Mouse (Mus musculus): ENCODE data around the gene Gal3st2. TPM values are rescaled to one million over a fixed set of nuclear protein-coding genes. Genes with fewer than 3 reads are reported as not detected.
"Not testable (repeated sequence)": the region's sequence is repeated elsewhere in the genome, so short reads cannot be mapped to it uniquely, and the experiment has no call there.

Gene Gal3st2
- total RNA-seq (2014; rRNA removed; ENCODE audit: low replicate concordance), result not detected in 2 replicates
- polyA plus RNA-seq (2015; fragmentation: Nextera tagmentation; extraction: Ambion mirVana), result 0.07 TPM in 1 of 2 replicates, not detected in the other

GRCm38 (mm10) chr1:93861048-93861447 lies at the start of gene Gal3st2:
Gene Gal3st2, plus strand, starts transcription at chr1:93861306.
- not testable (repeated sequence) for H3K27ac ChIP-seq (ENCODE audit: low read depth); DNase-seq (ENCODE audit: low spot score); H3K4me3 ChIP-seq (ENCODE audit: low read depth, low read length); H3K4me2 ChIP-seq (ENCODE audit: low read depth, low read length); H3K4me1 ChIP-seq (ENCODE audit: control insufficient read depth, insufficient read depth); H3K36me3 ChIP-seq (replicated peaks; ENCODE audit: control insufficient read depth, insufficient read depth, low read length); H3K27me3 ChIP-seq (ENCODE audit: control insufficient read depth, insufficient read depth, low read length); H3K9ac ChIP-seq (replicated peaks; ENCODE audit: low read depth, low read length); H3K9me3 ChIP-seq (replicated peaks; ENCODE audit: control insufficient read depth, low read length); ATAC-seq (ENCODE audit: insufficient read depth, low read depth)
- WGBS, result 50% methylated on average over 2 of the region's 2 CpGs

- TF ChIP-seq EP300 (IDR thresholded peaks at IDR 0.05; ENCODE audit: low read depth) (no peak), CTCF (IDR thresholded peaks at IDR 0.05; ENCODE audit: low read depth) (no peak)
- H3K4me2 ChIP-seq (ENCODE audit: low read depth, low read length), result no peak overlapping the region
- 73% methylated on average over 8 of the region's 8 CpGs for WGBS
- H3K4me3 ChIP-seq (ENCODE audit: low read depth, low read length), result no peak overlapping the region
- no peak for ATAC-seq (ENCODE audit: insufficient read depth, low read depth)
- H3K27me3 ChIP-seq (ENCODE audit: control insufficient read depth, insufficient read depth, low read length), result no peaks in the 10 kb centered on the region
- no peaks in the 10 kb centered on the region for H3K4me1 ChIP-seq (ENCODE audit: control insufficient read depth, insufficient read depth)
- no peak overlapping the region for H3K9ac ChIP-seq (replicated peaks; ENCODE audit: low read depth, low read length)
- H3K27ac ChIP-seq (ENCODE audit: low read depth), result no peak overlapping the region
- no peak for DNase-seq (ENCODE audit: low spot score)
- H3K9me3 ChIP-seq (replicated peaks; ENCODE audit: control insufficient read depth, low read length), result no peaks in the 10 kb centered on the region
- peaks cover 85% of the 10 kb centered on the region for H3K36me3 ChIP-seq (replicated peaks; ENCODE audit: control insufficient read depth, insufficient read depth, low read length)
Measured at GRCm38 (mm10) chr1:93811495-93812039, 49.5 kb upstream of the Gal3st2 start.

GRCm38 (mm10) chr1:93817823-93818532 lies 43.1 kb upstream of the Gal3st2 start:
- peaks cover 84% of the 10 kb centered on the region for H3K36me3 ChIP-seq (replicated peaks; ENCODE audit: control insufficient read depth, insufficient read depth, low read length)

GRCm38 (mm10) chr1:93818722-93819121 lies 42.4 kb upstream of the Gal3st2 start:
- H3K9me3 ChIP-seq (replicated peaks; ENCODE audit: control insufficient read depth, low read length), result no peaks in the 10 kb centered on the region
- DNase-seq (ENCODE audit: low spot score), result no peak
- 86% methylated on average over 7 of the region's 7 CpGs for WGBS

More at GRCm38 (mm10) chr1:93817823-93818532, 43.1 kb upstream of the Gal3st2 start:
- Histone ChIP-seq H3K27ac (ENCODE audit: low read depth) (no peak overlapping the region), H3K9me3 (replicated peaks; ENCODE audit: control insufficient read depth, low read length) (no peaks in the 10 kb centered on the region), H3K4me1 (ENCODE audit: control insufficient read depth, insufficient read depth) (no peaks in the 10 kb centered on the region), H3K4me2 (ENCODE audit: low read depth, low read length) (no peak overlapping the region), H3K4me3 (ENCODE audit: low read depth, low read length) (no peak overlapping the region), H3K27me3 (ENCODE audit: control insufficient read depth, insufficient read depth, low read length) (no peaks in the 10 kb centered on the region), H3K9ac (replicated peaks; ENCODE audit: low read depth, low read length) (no peak overlapping the region)
- WGBS, result 88% methylated on average over 8 of the region's 8 CpGs
- ATAC-seq (ENCODE audit: insufficient read depth, low read depth), result no peak
- no peak for DNase-seq (ENCODE audit: low spot score)
- TF ChIP-seq EP300 (IDR thresholded peaks at IDR 0.05; ENCODE audit: low read depth) (no peak), CTCF (IDR thresholded peaks at IDR 0.05; ENCODE audit: low read depth) (no peak)

GRCm38 (mm10) chr1:93823796-93824495 lies 37.2 kb upstream of the Gal3st2 start:
- Histone ChIP-seq H3K27ac (ENCODE audit: low read depth) (0 out of 2 replicates have a peak overlapping the region, but pooled peaks have one; percentile 95), H3K9ac (replicated peaks; ENCODE audit: low read depth, low read length) (no peak overlapping the region)
- no peak for ATAC-seq (ENCODE audit: insufficient read depth, low read depth)

More at GRCm38 (mm10) chr1:93818722-93819121, 42.4 kb upstream of the Gal3st2 start:
- H3K4me3 ChIP-seq (ENCODE audit: low read depth, low read length), result no peak overlapping the region
- TF ChIP-seq CTCF (IDR thresholded peaks at IDR 0.05; ENCODE audit: low read depth) (no peak), EP300 (IDR thresholded peaks at IDR 0.05; ENCODE audit: low read depth) (no peak)
- no peak overlapping the region for H3K9ac ChIP-seq (replicated peaks; ENCODE audit: low read depth, low read length)
- peaks cover 76% of the 10 kb centered on the region for H3K36me3 ChIP-seq (replicated peaks; ENCODE audit: control insufficient read depth, insufficient read depth, low read length)
- no peak overlapping the region for H3K4me2 ChIP-seq (ENCODE audit: low read depth, low read length)
- H3K27ac ChIP-seq (ENCODE audit: low read depth), result no peak overlapping the region
- no peak for ATAC-seq (ENCODE audit: insufficient read depth, low read depth)
- H3K27me3 ChIP-seq (ENCODE audit: control insufficient read depth, insufficient read depth, low read length), result no peaks in the 10 kb centered on the region
- H3K4me1 ChIP-seq (ENCODE audit: control insufficient read depth, insufficient read depth), result no peaks in the 10 kb centered on the region

More at GRCm38 (mm10) chr1:93823796-93824495, 37.2 kb upstream of the Gal3st2 start:
- Histone ChIP-seq H3K36me3 (replicated peaks; ENCODE audit: control insufficient read depth, insufficient read depth, low read length) (peaks cover 24% of the 10 kb centered on the region), H3K27me3 (ENCODE audit: control insufficient read depth, insufficient read depth, low read length) (no peaks in the 10 kb centered on the region), H3K4me2 (ENCODE audit: low read depth, low read length) (no peak overlapping the region), H3K4me1 (ENCODE audit: control insufficient read depth, insufficient read depth) (0 out of 2 replicates have a peak, but pooled peaks cover 8% of the 10 kb centered on the region), H3K9me3 (replicated peaks; ENCODE audit: control insufficient read depth, low read length) (no peaks in the 10 kb centered on the region), H3K4me3 (ENCODE audit: low read depth, low read length) (no peak overlapping the region)
- DNase-seq (ENCODE audit: low spot score), result no peak
- TF ChIP-seq CTCF (IDR thresholded peaks at IDR 0.05; ENCODE audit: low read depth) (no peak), EP300 (IDR thresholded peaks at IDR 0.05; ENCODE audit: low read depth) (no peak)
- 61% methylated on average over 3 of the region's 3 CpGs for WGBS
